8 mouse cellular contexts compared by ENCODE assay signal in genomic region chr11:72066330-72066729, GRCm38 (mm10). TPM values are rescaled to one million over a fixed set of nuclear protein-coding genes. Genes with fewer than 3 reads are reported as not detected.
A peak's percentile ranks its signal among the peaks of the same experiment; 100 is the strongest.
DNase-seq lines count a peak whose midpoint lies in the region; ATAC-seq and TF ChIP-seq lines count a peak whose summit lies in the region.

No protein-coding gene starts in this region.

- H3K27me3 ChIP-seq in liver, embryonic 14.5 days (ENCODE audit: control insufficient read depth, insufficient read depth, low read length): no peaks in the 10 kb centered on the region
- H3K27me3 ChIP-seq in liver, embryonic 12.5 days (replicated peaks): peaks cover 8% of the 10 kb centered on the region
- no peaks in the 10 kb centered on the region for H3K27me3 ChIP-seq in hindbrain, embryonic 12.5 days

- no peaks in the 10 kb centered on the region for H3K9me3 ChIP-seq in liver, embryonic 14.5 days (ENCODE audit: control insufficient read depth, low read length)
- H3K9me3 ChIP-seq in liver, embryonic 12.5 days (replicated peaks): 0 out of 2 replicates have a peak, but pooled peaks cover 7% of the 10 kb centered on the region
- H3K9me3 ChIP-seq in hindbrain, embryonic 12.5 days (replicated peaks): peaks cover 7% of the 10 kb centered on the region

- no peak for TF ChIP-seq POLR2A in bone marrow macrophage, adult 2 months (IDR thresholded peaks at IDR 0.05; ENCODE audit: borderline replicate concordance, low read depth, low read length)

- H3K9ac ChIP-seq in liver, embryonic 14.5 days (replicated peaks): no peak overlapping the region
- H3K9ac ChIP-seq in liver, embryonic 12.5 days: no peak overlapping the region
- no peak overlapping the region for H3K9ac ChIP-seq in hindbrain, embryonic 12.5 days

- no peak for DNase-seq in liver, embryonic 14.5 days (ENCODE audit: low read depth in 3 of 3, low spot score in 3 of 3)
- peak; percentile 67 for DNase-seq in lung, postnatal 36 days
- DNase-seq in ovary, adult 18-20 months (ENCODE audit: low spot score): no peak
- DNase-seq in right cerebral cortex, postnatal 25 days: no peak

- no peak overlapping the region for H3K4me2 ChIP-seq in liver, embryonic 14.5 days (ENCODE audit: low read depth)
- H3K4me2 ChIP-seq in liver, embryonic 12.5 days: no peak overlapping the region
- H3K4me2 ChIP-seq in hindbrain, embryonic 12.5 days (replicated peaks): no peak overlapping the region

- no peaks in the 10 kb centered on the region for H3K4me1 ChIP-seq in liver, embryonic 14.5 days (replicated peaks; ENCODE audit: control insufficient read depth in 2 of 2, insufficient read depth in 2 of 2, low read length in 1 of 2)
- no peaks in the 10 kb centered on the region for H3K4me1 ChIP-seq in liver, embryonic 12.5 days
- H3K4me1 ChIP-seq in bone marrow macrophage, adult 2 months (ENCODE audit: control insufficient read depth, insufficient read depth, low read length): no peaks in the 10 kb centered on the region
- H3K4me1 ChIP-seq in hindbrain, embryonic 12.5 days: 0 out of 2 replicates have a peak, but pooled peaks cover 3% of the 10 kb centered on the region

- H3K27ac ChIP-seq in liver, embryonic 14.5 days: no peak overlapping the region
- no peak overlapping the region for H3K27ac ChIP-seq in liver, embryonic 12.5 days
- H3K27ac ChIP-seq in bone marrow macrophage, adult 2 months (ENCODE audit: insufficient read depth, low read depth, low read length): no peak overlapping the region
- no peak overlapping the region for H3K27ac ChIP-seq in hindbrain, embryonic 12.5 days

- no peaks in the 10 kb centered on the region for H3K36me3 ChIP-seq in liver, embryonic 14.5 days (replicated peaks; ENCODE audit: control insufficient read depth, insufficient read depth, low read depth)
- no peaks in the 10 kb centered on the region for H3K36me3 ChIP-seq in liver, embryonic 12.5 days
- no peaks in the 10 kb centered on the region for H3K36me3 ChIP-seq in hindbrain, embryonic 12.5 days

- no peak for TF ChIP-seq EP300 in liver, embryonic 14.5 days (IDR thresholded peaks at IDR 0.05; ENCODE audit: low read depth)

- H3K4me3 ChIP-seq in liver, embryonic 14.5 days (ENCODE audit: insufficient read depth in 1 of 2, low read depth in 2 of 2, low read length in 2 of 2): no peak overlapping the region
- H3K4me3 ChIP-seq in liver, embryonic 12.5 days: no peak overlapping the region
- no peak overlapping the region for H3K4me3 ChIP-seq in bone marrow macrophage, adult 2 months (ENCODE audit: insufficient read depth, low read length)
- no peak overlapping the region for H3K4me3 ChIP-seq in hindbrain, embryonic 12.5 days

- TF ChIP-seq CTCF in liver, embryonic 14.5 days (IDR thresholded peaks at IDR 0.05; ENCODE audit: low read depth): peak; percentile 65
- TF ChIP-seq CTCF in bone marrow macrophage, adult 2 months (IDR thresholded peaks at IDR 0.05; ENCODE audit: low read depth, low read length): 0 out of 2 replicates have a peak, but pooled peaks have one; percentile 8

- 27% methylated on average over 6 of the region's 6 CpGs for WGBS in liver, embryonic 14.5 days (ENCODE audit: insufficient replicate concordance)
- 28% methylated on average over 6 of the region's 6 CpGs for WGBS in liver, embryonic 12.5 days (ENCODE audit: insufficient replicate concordance)
- 40% methylated on average over 6 of the region's 6 CpGs for WGBS in hindbrain, embryonic 12.5 days

- ATAC-seq in liver, embryonic 14.5 days (ENCODE audit: insufficient read depth): no peak
- ATAC-seq in liver, embryonic 12.5 days: no peak
- 0 out of 2 replicates have a peak, but pooled peaks have one; percentile 37 for ATAC-seq in erythroid progenitor cell, adult 5-6 weeks (replicated peaks; ENCODE audit: low FRiP score, poor library complexity, severe bottlenecking)
- ATAC-seq in hindbrain, embryonic 12.5 days (ENCODE audit: low FRiP score): no peak

RNA-seq across cellular contexts. Expression of gene Pimreg, which starts 24.5 kb away (rescaled TPM):
- 12.1 and 13.0 TPM in 2 replicates for polyA plus RNA-seq in liver, embryonic 14.5 days (2012; rRNA removed)
- polyA plus RNA-seq in liver, embryonic 14.5 days (2014; fragmentation: Nextera tagmentation; extraction: Ambion mirVana): 18.5 and 21.4 TPM in 2 replicates
- 43.2 and 44.2 TPM in 2 replicates for polyA plus RNA-seq in liver, embryonic 12.5 days (2016; fragmentation: Nextera tagmentation; extraction: Ambion mirVana)
- 26.8 and 34.3 TPM in 2 replicates for polyA plus RNA-seq in bone marrow macrophage, adult 2 months (2012; ENCODE audit: insufficient read depth, insufficient read length, missing spikeins)
- 4.7 and 8.0 TPM in 2 replicates for total RNA-seq in erythroid progenitor cell, adult 5-6 weeks (2015; ENCODE audit: low replicate concordance)
- total RNA-seq in erythroid progenitor cell, adult 5-6 weeks (2017; ENCODE audit: low replicate concordance): 2.6 TPM in 1 of 2 replicates, not detected in the other
- 98.6 and 104 TPM in 2 replicates for polyA plus RNA-seq in hindbrain, embryonic 12.5 days (2016; fragmentation: Nextera tagmentation; extraction: Ambion mirVana)

RNA-seq across cellular contexts. Expression of gene Aipl1, which starts 29.0 kb away (rescaled TPM):
- 0.11 TPM in 2 replicates for polyA plus RNA-seq in liver, embryonic 14.5 days (2012; rRNA removed)
- polyA plus RNA-seq in liver, embryonic 14.5 days (2014; fragmentation: Nextera tagmentation; extraction: Ambion mirVana): 0.11 and 0.14 TPM in 2 replicates
- polyA plus RNA-seq in liver, embryonic 12.5 days (2016; fragmentation: Nextera tagmentation; extraction: Ambion mirVana): 0.13 and 0.19 TPM in 2 replicates
- polyA plus RNA-seq in bone marrow macrophage, adult 2 months (2012; ENCODE audit: insufficient read depth, insufficient read length, missing spikeins): 0.38 and 0.49 TPM in 2 replicates
- total RNA-seq in erythroid progenitor cell, adult 5-6 weeks (2015; ENCODE audit: low replicate concordance): not detected in 2 replicates
- total RNA-seq in erythroid progenitor cell, adult 5-6 weeks (2017; ENCODE audit: low replicate concordance): not detected in 2 replicates
- 0.25 and 0.40 TPM in 2 replicates for polyA plus RNA-seq in hindbrain, embryonic 12.5 days (2016; fragmentation: Nextera tagmentation; extraction: Ambion mirVana)
